Mouse (Mus musculus) spleen, adult 10 weeks (tissue): ENCODE results near the gene Jade2. TPM values are rescaled to one million over a fixed set of nuclear protein-coding genes. Genes with fewer than 3 reads are reported as not detected.

Source experiments
- polyA plus RNA-seq: library from polyadenylated mRNA; stranded (reverse); fragments of 350-450 nt; fragmentation: Illumina TruSeq; extraction: RNeasy Lipid Tissue Mini Kit (QIAGEN cat#74804); gene quantifications from one replicate; pipeline ENCODE4 v1.2.3, GENCODE M21; 2015; ENCODE audit warnings: low replicate concordance; ENCODE audit not compliant: insufficient read depth

The Jade2 gene
- 21.3 TPM for polyA plus RNA-seq

DNA sequence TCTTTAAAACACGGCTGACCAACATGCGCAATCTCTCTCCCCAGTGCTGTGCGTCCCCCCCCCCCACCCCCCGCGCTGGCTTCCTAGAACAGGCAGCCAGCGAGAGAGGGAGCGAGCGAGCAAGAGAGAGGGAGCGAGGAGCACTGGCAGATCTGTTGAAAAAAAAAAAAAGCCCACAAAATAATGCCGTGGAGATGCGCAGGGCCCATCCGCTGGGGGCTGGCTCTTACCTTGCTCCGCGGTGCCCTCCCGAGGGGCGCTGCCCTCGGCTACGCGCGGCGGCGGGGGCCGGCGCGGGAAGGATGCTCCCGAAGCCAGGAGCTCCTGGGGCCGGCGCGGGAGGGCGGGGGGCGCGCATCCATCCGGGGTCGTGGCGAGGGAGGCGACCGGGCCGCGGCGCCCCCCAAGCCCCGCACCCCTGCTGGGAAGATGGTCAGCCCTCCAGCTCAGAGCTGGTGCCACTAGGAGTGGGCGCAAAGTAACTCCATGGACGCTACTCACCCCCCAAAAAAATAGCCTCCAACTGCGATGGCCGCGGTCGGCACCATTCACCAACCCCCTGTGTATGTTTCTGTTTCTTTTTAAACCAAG, at the start of gene Jade2:
Gene Jade2 (minus strand): TSS at position 573 of the 591 bp plus-strand sequence.

Other genes with a start within 250 kb of the Jade2 start
- gene Nhp2, start 237.9 kb downstream of the Jade2 start, polyA plus RNA-seq = 26.0 TPM
- 30.4 TPM for gene Rmnd5b, start 221.8 kb downstream of the Jade2 start, polyA plus RNA-seq
- 0.91 TPM for gene N4bp3, start 206.8 kb downstream of the Jade2 start, polyA plus RNA-seq
- gene D930048N14Rik, start 206.7 kb downstream of the Jade2 start, polyA plus RNA-seq = 6.0 TPM
- gene 0610009B22Rik, start 168.8 kb downstream of the Jade2 start, polyA plus RNA-seq = 22.0 TPM
- 19.9 TPM for gene Sec24a, start 94.0 kb downstream of the Jade2 start, polyA plus RNA-seq
- gene Sar1b, start 94.0 kb downstream of the Jade2 start, polyA plus RNA-seq = 65.2 TPM
- 63.6 TPM for gene Cdkn2aipnl, start 110.0 kb upstream of the Jade2 start, polyA plus RNA-seq
- 243 TPM for gene Ube2b, start 143.1 kb upstream of the Jade2 start, polyA plus RNA-seq
- 5.2 TPM for gene Cdkl3, start 146.6 kb upstream of the Jade2 start, polyA plus RNA-seq
- gene Ppp2ca, start 241.0 kb upstream of the Jade2 start, polyA plus RNA-seq = 78.8 TPM